Mouse (Mus musculus): ENCODE measurements around the gene Mgst2.

Gene Mgst2

GRCm38 (mm10) chr3:51660060-51660459 is at the start of gene Mgst2:
Gene Mgst2, plus strand, starts transcription at chr3:51660360.
- in situ Hi-C loops (cut with MboI; ENCODE audit: unreplicated experiment in 2 of 2) = loop anchor here in 1 of 2 experiments (10.0 kb wide), 1 partner anchor 345 kb away; no protein-coding TSS in a partner anchor

DNA sequence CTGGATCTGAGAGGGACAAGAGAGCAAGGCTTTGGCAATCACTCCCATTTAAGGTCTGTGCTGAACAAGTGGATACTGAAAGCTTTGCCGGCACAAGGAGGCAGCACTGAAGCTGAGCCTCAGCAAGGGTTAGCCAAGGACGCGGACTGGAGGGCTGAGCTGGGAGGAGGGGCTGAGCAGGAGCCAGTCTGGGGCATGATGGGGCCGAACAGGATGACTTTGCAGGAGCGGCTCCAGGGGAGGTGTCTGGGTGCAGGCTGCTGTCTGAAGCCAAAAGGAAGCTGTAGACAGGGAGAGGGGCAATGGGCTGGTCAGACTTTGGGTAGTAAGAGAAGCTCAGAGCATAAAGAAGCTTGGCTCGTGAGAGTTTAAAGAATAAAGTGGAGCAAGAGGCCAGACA is 48.2 kb upstream of the Mgst2 start:
- in situ Hi-C loops (cut with MboI; ENCODE audit: unreplicated experiment in 2 of 2) = no loop called here

- in situ Hi-C loops (cut with MboI; ENCODE audit: unreplicated experiment in 2 of 2) = no loop called here
These were observed 47.5 kb upstream of the Mgst2 start for GRCm38 (mm10) chr3:51612398-51613356.

- in situ Hi-C loops (cut with MboI; ENCODE audit: unreplicated experiment in 2 of 2) = no loop called here
These were observed 45.9 kb upstream of the Mgst2 start for GRCm38 (mm10) chr3:51614278-51614677.

- in situ Hi-C loops (cut with MboI; ENCODE audit: unreplicated experiment in 2 of 2) = no loop called here
These were observed 36.2 kb upstream of the Mgst2 start for GRCm38 (mm10) chr3:51623956-51624355.

GRCm38 (mm10) chr3:51627741-51628140 is 32.4 kb upstream of the Mgst2 start:
- in situ Hi-C loops (cut with MboI; ENCODE audit: unreplicated experiment in 2 of 2) = loop anchor here (25.0 kb wide), 2 partner anchors 390 to 1385 kb away; partner anchors contain the start of gene Cog6 (in 1 of the 2)

DNA sequence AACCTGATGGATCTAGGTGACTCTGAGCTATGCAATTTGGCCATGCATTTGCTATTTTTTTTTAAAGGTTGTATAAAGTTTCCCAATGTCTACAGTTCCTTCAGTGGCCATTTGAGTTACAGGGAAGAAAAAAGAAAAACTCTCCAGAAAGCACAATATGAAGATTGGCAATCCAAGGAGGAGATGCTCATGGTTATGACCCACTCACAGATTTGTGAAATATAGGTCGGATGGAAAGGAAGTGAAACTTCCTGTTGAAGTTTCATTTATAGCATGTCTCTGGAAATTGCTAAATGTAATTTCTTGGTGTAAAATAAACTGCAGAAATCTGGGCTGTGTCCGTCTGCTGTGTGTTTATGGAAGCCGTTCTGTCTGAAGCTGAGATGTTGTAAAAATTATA is 31.2 kb upstream of the Mgst2 start:
- in situ Hi-C loops (cut with MboI; ENCODE audit: unreplicated experiment in 2 of 2) = loop anchor here (25.0 kb wide), 2 partner anchors 392 to 1383 kb away; partner anchors contain the start of gene Cog6 (in 1 of the 2)

- in situ Hi-C loops (cut with MboI; ENCODE audit: unreplicated experiment in 2 of 2) = loop anchor here (25.0 kb wide), 2 partner anchors 393 to 1382 kb away; partner anchors contain the start of gene Cog6 (in 1 of the 2)
These were observed 29.4 kb upstream of the Mgst2 start for GRCm38 (mm10) chr3:51630746-51631145.

- in situ Hi-C loops (cut with MboI; ENCODE audit: unreplicated experiment in 2 of 2) = loop anchor here (25.0 kb wide), 2 partner anchors 395 to 1380 kb away; partner anchors contain the start of gene Cog6 (in 1 of the 2)
These were observed 28.2 kb upstream of the Mgst2 start for GRCm38 (mm10) chr3:51631971-51632370.

DNA sequence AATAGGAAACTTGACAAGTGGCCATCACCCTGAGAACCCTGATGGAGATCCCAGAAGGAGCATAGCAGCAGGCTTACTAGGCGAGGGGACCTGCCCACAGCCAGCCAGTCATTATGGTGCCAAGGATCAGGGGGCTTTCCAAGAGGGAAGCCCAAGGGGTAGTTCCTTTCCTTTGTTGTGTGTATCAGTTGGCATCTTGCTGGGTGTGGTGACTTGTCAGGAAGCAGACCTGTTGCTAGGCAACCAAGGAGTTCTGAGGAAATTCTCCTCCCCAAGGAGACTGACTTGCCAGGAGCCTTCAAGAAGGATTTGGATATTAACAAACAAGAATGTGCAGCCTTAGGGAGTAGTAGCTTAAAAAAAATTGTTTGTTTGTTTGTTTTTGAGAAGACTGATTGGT is 25.7 kb upstream of the Mgst2 start:
- in situ Hi-C loops (cut with MboI; ENCODE audit: unreplicated experiment in 2 of 2) = loop anchor here (25.0 kb wide), 2 partner anchors 397 to 1378 kb away; partner anchors contain the start of gene Cog6 (in 1 of the 2)

DNA sequence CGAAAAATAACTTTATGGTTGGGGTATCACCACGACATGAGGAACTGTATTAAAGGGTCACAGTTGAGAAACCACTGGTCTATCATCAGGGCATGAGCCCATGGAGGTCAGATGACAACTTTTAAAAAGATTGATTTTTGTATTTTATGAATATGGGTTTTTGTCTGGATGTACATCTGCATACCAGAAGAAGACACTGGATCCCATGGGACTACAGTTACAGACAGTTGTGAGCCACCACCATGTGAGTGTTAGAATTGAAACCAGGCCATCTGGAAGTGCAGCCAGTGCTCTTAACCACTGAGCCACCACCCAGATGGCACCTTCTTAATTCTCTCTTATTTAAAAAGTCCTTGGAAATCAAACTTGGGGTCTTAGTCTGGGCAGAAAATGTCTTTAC is 24.2 kb upstream of the Mgst2 start:
- in situ Hi-C loops (cut with MboI; ENCODE audit: unreplicated experiment in 2 of 2) = loop anchor here (25.0 kb wide), 2 partner anchors 399 to 1376 kb away; partner anchors contain the start of gene Cog6 (in 1 of the 2)

DNA sequence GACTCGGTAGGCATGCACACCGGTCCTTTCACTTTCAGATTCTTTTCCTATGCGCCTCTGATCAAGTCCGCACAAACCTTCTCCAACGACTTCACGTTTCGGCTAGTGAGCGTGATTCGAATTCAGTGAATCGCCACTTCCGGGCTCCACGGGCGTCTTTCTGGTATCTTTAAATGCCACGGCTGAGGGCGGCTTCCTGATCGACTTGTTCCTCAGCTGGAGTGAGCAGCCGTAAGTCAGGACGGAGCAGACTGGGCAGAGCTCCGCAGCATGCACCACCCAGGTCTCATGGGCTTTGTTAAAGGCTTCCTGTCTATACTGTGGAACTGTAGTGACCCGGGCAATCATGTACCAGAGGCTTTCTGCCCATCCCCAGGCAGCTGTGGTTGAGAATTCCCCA is 23.5 kb upstream of the Mgst2 start:
- in situ Hi-C loops (cut with MboI; ENCODE audit: unreplicated experiment in 2 of 2) = loop anchor here (25.0 kb wide), 2 partner anchors 399 to 1376 kb away; partner anchors contain the start of gene Cog6 (in 1 of the 2)

GRCm38 (mm10) chr3:51637326-51637725 is 22.8 kb upstream of the Mgst2 start:
- in situ Hi-C loops (cut with MboI; ENCODE audit: unreplicated experiment in 2 of 2) = loop anchor here (25.0 kb wide), 2 partner anchors 400 to 1375 kb away; partner anchors contain the start of gene Cog6 (in 1 of the 2)

DNA sequence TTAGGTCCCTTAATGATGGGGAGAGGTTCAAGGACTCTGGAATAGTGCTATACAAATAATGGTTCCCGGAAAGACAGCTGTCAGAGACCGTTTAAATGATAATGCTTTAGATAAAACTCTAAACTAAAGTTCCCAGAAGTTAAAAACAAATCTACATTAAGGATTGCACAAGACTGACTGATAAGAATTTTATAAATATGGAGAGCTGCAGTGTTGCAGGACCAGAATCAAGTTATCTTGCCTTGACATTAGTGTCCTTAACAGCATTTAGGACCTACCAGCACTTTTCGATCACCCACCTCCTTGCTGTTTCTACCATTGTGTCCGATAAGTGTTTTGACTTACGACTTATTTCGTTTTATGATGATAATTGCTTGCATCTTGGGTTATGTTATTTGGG is 21.9 kb upstream of the Mgst2 start:
- in situ Hi-C loops (cut with MboI; ENCODE audit: unreplicated experiment in 2 of 2) = loop anchor here (25.0 kb wide), 2 partner anchors 401 to 1374 kb away; partner anchors contain the start of gene Cog6 (in 1 of the 2)

- in situ Hi-C loops (cut with MboI; ENCODE audit: unreplicated experiment in 2 of 2) = loop anchor here (5.0 to 25.0 kb wide), 6 partner anchors 58 to 1367 kb away; partner anchors contain the start of genes Cog6 (in 1 of the 2) and Rab33b (in 1 of the 2)
These were observed 14.7 kb upstream of the Mgst2 start for GRCm38 (mm10) chr3:51645484-51645883.

GRCm38 (mm10) chr3:51646301-51646700 is 13.9 kb upstream of the Mgst2 start:
- in situ Hi-C loops (cut with MboI; ENCODE audit: unreplicated experiment in 2 of 2) = loop anchor here (5.0 to 25.0 kb wide), 6 partner anchors 59 to 1366 kb away; partner anchors contain the start of genes Cog6 (in 1 of the 2) and Rab33b (in 1 of the 2)

GRCm38 (mm10) chr3:51647356-51647755 is 12.8 kb upstream of the Mgst2 start:
- in situ Hi-C loops (cut with MboI; ENCODE audit: unreplicated experiment in 2 of 2) = loop anchor here (5.0 to 25.0 kb wide), 6 partner anchors 60 to 1365 kb away; partner anchors contain the start of genes Cog6 (in 1 of the 2) and Rab33b (in 1 of the 2)

DNA sequence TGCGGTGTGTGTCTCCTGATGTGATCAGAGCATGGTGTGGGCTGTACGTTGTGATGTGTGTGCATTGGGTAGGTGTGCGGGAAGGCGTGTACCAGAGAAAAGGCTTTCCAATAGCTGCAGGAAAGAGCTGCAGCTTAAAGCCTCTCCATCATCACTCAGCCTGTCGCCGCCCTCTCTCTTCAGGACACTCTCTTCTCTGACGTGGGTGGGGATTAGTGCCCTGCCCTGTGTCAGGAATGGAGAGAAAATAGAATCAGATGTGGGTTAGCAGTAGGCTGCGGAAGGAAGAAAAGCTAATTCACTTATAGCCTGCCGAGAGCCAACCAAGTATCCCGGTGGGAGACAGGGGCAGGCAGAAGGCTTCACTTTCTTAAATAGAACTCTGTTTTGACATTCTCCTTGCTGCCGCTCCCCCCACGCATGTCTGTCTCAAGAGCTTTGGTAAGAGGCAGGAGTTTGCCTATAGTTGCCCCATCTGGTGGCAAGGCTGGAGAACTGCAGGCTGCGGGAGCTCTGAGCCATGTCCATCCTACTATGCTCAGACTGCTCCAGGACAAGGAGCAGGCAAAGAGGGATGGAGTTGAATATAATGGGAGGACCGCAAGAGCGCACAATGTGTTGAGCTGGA is 12.0 kb upstream of the Mgst2 start:
- in situ Hi-C loops (cut with MboI; ENCODE audit: unreplicated experiment in 2 of 2) = loop anchor here (5.0 to 25.0 kb wide), 6 partner anchors 61 to 1364 kb away; partner anchors contain the start of genes Cog6 (in 1 of the 2) and Rab33b (in 1 of the 2)

- in situ Hi-C loops (cut with MboI; ENCODE audit: unreplicated experiment in 2 of 2) = loop anchor here (5.0 to 25.0 kb wide), 6 partner anchors 62 to 1363 kb away; partner anchors contain the start of genes Cog6 (in 1 of the 2) and Rab33b (in 1 of the 2)
These were observed 10.7 kb upstream of the Mgst2 start for GRCm38 (mm10) chr3:51649426-51649825.

- in situ Hi-C loops (cut with MboI; ENCODE audit: unreplicated experiment in 2 of 2) = loop anchor here (5.0 to 25.0 kb wide), 14 partner anchors 52 to 1362 kb away; partner anchors contain the start of genes Rab33b (in 2 of the 2), Cog6 (in 1 of the 2) and Maml3 (in 1 of the 2)
These were observed 10.2 kb upstream of the Mgst2 start for GRCm38 (mm10) chr3:51649986-51650385.
